Mouse (Mus musculus) liver, embryonic 14.5 days (tissue): ENCODE results near the gene Cntn1. TPM values are rescaled to one million over a fixed set of nuclear protein-coding genes. Genes with fewer than 3 reads are reported as not detected.

ENCODE experiments used
- ATAC-seq: fragments of 200-750 bp; cut with Nextera tagmentation; 2 replicates; pipeline ENCODE4 v1.8.0; 2017; ENCODE audit warnings: moderate number of reproducible peaks, mild to moderate bottlenecking, moderate library complexity; ENCODE audit not compliant: insufficient read depth
- DNase-seq, 3 experiments: peaks; one replicate each; pipeline ENCODE4 v3.0.0-alpha.2; 2012 to 2013; ENCODE audit warnings: low read depth in 3 of 3, low spot score in 3 of 3
- H3K27ac ChIP-seq: fragments of 300-500 bp; sonication (generic); 2 replicates; pipeline ENCODE4 v1.5.1; 2014; ENCODE audit warnings: moderate library complexity, mild to moderate bottlenecking, control low read depth, inconsistent platforms
- H3K27me3 ChIP-seq: fragments of 300-500 bp; sonication (generic); 2 replicates; pipeline ENCODE4 v1.6.1; 2014; ENCODE audit warnings: mild to moderate bottlenecking, low read length, moderate library complexity; ENCODE audit not compliant: control insufficient read depth, insufficient read depth
- H3K36me3 ChIP-seq: fragments of 300-500 bp; sonication (generic); replicated peaks from 2 replicates; pipeline ENCODE4 v1.6.1; 2014; ENCODE audit warnings: low read depth; ENCODE audit not compliant: control insufficient read depth, insufficient read depth
- H3K4me1 ChIP-seq, 2 experiments: fragments of 200-500 bp in 1 of 2; fragments of 300-500 bp in 1 of 2; sonication (generic) in 1 of 2; replicated peaks; 2 replicates each; pipeline ENCODE4 v1.6.1; 2012 to 2014; ENCODE audit warnings: antibody characterized with exemption in 1 of 2, inconsistent platforms in 1 of 2, low read length in 1 of 2; ENCODE audit not compliant: control insufficient read depth in 2 of 2, insufficient read depth in 2 of 2
- H3K4me2 ChIP-seq: fragments of 300-500 bp; sonication (generic); 2 replicates; pipeline ENCODE4 v1.6.1; 2014; ENCODE audit warnings: low read depth, mild to moderate bottlenecking, control low read depth, moderate library complexity
- H3K4me3 ChIP-seq, 2 experiments: fragments of 200-500 bp in 1 of 2; fragments of 300-500 bp in 1 of 2; sonication (generic) in 1 of 2; 2 replicates each; pipeline ENCODE4 v1.5.1; 2012 to 2014; ENCODE audit warnings: low read depth in 2 of 2, low read length in 2 of 2, mild to moderate bottlenecking in 2 of 2, control low read depth in 1 of 2, inconsistent platforms in 1 of 2, moderate library complexity in 1 of 2; ENCODE audit not compliant: insufficient read depth in 1 of 2
- H3K9ac ChIP-seq: fragments of 300-500 bp; sonication (generic); replicated peaks from 2 replicates; pipeline ENCODE4 v1.6.1; 2014; ENCODE audit warnings: mild to moderate bottlenecking, control low read depth, moderate library complexity
- H3K9me3 ChIP-seq: fragments of 300-500 bp; sonication (generic); 2 replicates; pipeline ENCODE4 v1.6.1; 2016; ENCODE audit warnings: low read length, mixed read lengths; ENCODE audit not compliant: control insufficient read depth
- CTCF ChIP-seq: IDR thresholded peaks from 2 replicates; pipeline ENCODE4 v1.5.1; 2016; ENCODE audit warnings: antibody characterized with exemption, low read depth, control low read depth
- EP300 ChIP-seq: IDR thresholded peaks from 2 replicates; pipeline ENCODE4 v1.6.1; 2016; ENCODE audit warnings: antibody characterized with exemption, low read depth
- WGBS: fragments of 180-500 bp; shearing (Covaris S2); extraction: QIAGEN DNeasy Blood & Tissue Kit; methylation state at CpG from one replicate; pipeline ENCODE4 v1.1.7; 2014; ENCODE audit not compliant: insufficient replicate concordance; 5-methylcytosine and 5-hydroxymethylcytosine counted together
- polyA plus RNA-seq, 2 experiments: library from polyadenylated mRNA; depleted of rRNA in 1 of 2; stranded (reverse) in 1 of 2; unstranded in 1 of 2; fragments of >200 nt; fragmentation: Nextera tagmentation in 1 of 2; extraction: Ambion mirVana in 1 of 2; gene quantifications; 2 replicates each; pipeline versions ENCODE4 v1.2.1 to v1.2.3; 2012 to 2014

Gene Cntn1
- polyA plus RNA-seq, 2 experiments = 0.02 TPM; not detected in 1

DNA sequence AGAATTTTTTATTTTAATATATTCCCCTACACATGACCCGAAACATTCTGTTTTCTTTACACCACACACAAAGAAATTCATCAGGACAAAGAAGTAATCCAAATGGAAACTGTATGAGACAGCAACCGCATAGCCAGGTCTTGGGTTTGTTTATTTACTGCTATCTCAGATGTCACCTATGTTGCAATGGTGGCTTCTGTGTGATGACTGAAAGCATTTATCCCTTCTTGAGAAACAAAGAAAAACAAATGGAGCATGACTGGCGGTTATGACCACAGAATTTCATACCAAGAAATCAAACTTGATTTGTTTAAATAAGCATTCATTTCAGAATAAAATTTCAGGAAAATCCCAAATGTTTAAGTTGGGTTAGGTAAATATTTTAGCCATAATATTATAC, 245.5 kb downstream of the Cntn1 start:
- Histone ChIP-seq H3K9me3 (no peaks in the 10 kb centered on the region), H3K36me3 (no peaks in the 10 kb centered on the region), H3K4me3 (no peak overlapping the region), H3K4me1 (no peaks in the 10 kb centered on the region), H3K27ac (no peak overlapping the region), H3K9ac (no peak overlapping the region), H3K4me2 (no peak overlapping the region), H3K27me3 (no peaks in the 10 kb centered on the region)
- ATAC-seq (no peak), DNase-seq (no peak)
- TF ChIP-seq CTCF (no peak), EP300 (no peak)
- WGBS = 54% methylated on average over 3 of the region's 3 CpGs

DNA sequence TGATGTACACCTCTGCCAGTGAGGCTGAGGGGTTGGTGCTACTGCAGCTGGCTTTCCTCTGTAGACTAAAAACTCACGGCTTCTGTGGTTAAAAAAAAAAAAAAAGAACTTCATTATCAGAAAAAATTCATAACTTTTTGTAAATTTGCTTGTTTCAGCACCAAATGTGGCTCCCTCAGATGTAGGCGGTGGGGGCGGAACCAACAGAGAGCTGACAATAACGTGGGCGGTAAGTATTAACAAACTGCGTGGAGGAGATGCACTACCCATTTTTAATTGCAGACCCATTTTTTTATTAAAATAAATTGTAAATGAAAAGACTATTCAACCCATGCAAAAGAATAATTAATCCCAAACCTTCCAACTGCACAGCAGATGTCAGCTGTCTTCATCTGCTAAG, 251.8 kb downstream of the Cntn1 start:
- Histone ChIP-seq H3K27me3 (no peaks in the 10 kb centered on the region), H3K4me3 (no peak overlapping the region), H3K9ac (no peak overlapping the region), H3K36me3 (no peaks in the 10 kb centered on the region), H3K27ac (no peak overlapping the region), H3K9me3 (no peaks in the 10 kb centered on the region), H3K4me1 (no peaks in the 10 kb centered on the region), H3K4me2 (no peak overlapping the region)
- DNase-seq (no peak), ATAC-seq (no peak)
- TF ChIP-seq EP300 (no peak), CTCF (no peak)
- 63% methylated on average over 6 of the region's 6 CpGs for WGBS

DNA sequence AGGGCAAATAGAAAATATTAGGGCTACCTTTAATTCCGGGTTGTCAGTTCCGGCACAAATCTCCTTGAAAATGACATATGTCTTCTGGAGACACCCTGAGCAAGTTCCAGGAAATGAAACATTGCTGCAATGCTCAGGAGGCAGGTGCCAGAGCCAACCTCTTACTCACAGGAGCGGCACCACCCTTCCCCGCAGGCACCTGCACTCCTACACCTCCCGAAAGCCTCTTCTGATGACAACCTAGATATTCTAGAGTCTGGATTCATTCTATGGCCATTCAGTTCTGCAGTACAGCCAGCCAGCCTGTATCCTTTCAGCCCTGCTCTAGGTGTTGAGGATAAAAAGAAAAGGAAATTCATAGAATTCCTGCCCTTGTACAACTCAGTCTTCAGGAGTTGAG, 253.3 kb downstream of the Cntn1 start:
- H3K4me2 ChIP-seq = no peak overlapping the region
- H3K9me3 ChIP-seq = no peaks in the 10 kb centered on the region
- 61% methylated on average over 5 of the region's 5 CpGs for WGBS
- no peaks in the 10 kb centered on the region for H3K36me3 ChIP-seq
- H3K4me3 ChIP-seq = no peak overlapping the region
- no peak overlapping the region for H3K9ac ChIP-seq
- H3K4me1 ChIP-seq = no peaks in the 10 kb centered on the region
- ATAC-seq (no peak), DNase-seq (no peak)
- no peak overlapping the region for H3K27ac ChIP-seq
- TF ChIP-seq CTCF = no peak
- no peak for TF ChIP-seq EP300
- H3K27me3 ChIP-seq = no peaks in the 10 kb centered on the region

DNA sequence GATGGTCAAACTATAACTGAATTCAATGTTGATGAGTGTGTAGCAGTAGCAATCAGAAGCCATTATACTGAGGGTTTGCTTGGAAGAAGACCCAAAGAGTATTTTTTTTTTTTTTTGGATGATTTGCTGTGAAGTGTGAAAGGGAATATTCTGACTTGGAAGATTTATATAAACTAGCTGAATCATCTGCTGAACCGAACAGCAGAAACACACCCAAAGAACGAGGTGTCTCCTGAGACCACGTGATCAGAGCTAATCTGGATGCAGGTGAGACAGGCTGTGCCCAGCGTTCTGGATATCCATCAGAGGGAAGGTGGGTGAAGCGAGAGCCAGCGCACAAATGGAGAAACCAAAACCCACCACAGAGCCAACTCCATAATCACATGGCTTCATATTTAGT, 271.0 kb downstream of the Cntn1 start:
- H3K9ac ChIP-seq = no peak overlapping the region
- H3K9me3 ChIP-seq = no peaks in the 10 kb centered on the region
- H3K27me3 ChIP-seq = no peaks in the 10 kb centered on the region
- no peaks in the 10 kb centered on the region for H3K36me3 ChIP-seq
- ATAC-seq (no peak), DNase-seq (no peak)
- no peak overlapping the region for H3K4me2 ChIP-seq
- WGBS = 62% methylated on average over 6 of the region's 6 CpGs
- H3K4me3 ChIP-seq = no peak overlapping the region
- TF ChIP-seq EP300 (no peak), CTCF (no peak)
- no peaks in the 10 kb centered on the region for H3K4me1 ChIP-seq
- no peak overlapping the region for H3K27ac ChIP-seq

DNA sequence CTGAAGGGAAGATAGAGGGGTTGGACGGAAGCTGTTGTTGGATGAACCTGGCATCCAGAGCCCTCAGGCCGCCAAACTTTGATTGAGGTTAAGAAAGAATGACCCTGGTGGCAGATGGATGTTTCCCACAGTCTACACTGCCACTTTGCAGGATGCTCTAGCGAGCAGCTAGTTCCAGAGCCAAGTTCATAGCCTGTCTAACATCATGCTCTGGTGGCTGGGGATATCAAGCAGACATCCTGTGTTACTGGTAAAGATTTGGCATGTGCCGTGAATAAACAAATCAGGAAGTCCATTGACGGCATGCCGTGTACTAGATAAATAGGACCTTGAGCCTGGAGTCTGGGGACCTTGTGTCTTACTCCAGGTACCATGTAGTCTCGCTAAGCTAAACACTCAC, 276.1 kb downstream of the Cntn1 start:
- Histone ChIP-seq H3K4me1 (no peaks in the 10 kb centered on the region), H3K9ac (no peak overlapping the region), H3K27ac (no peak overlapping the region), H3K36me3 (no peaks in the 10 kb centered on the region), H3K4me3 (no peak overlapping the region), H3K4me2 (no peak overlapping the region), H3K9me3 (no peaks in the 10 kb centered on the region), H3K27me3 (no peaks in the 10 kb centered on the region)
- WGBS = 56% methylated on average over 7 of the region's 7 CpGs
- DNase-seq = no peak
- ATAC-seq = no peak
- TF ChIP-seq EP300 = no peak
